Mouse (Mus musculus): ENCODE results near the gene Tmem25. TPM values are rescaled to one million over a fixed set of nuclear protein-coding genes. Genes with fewer than 3 reads are reported as not detected.

Gene Tmem25
- polyA plus RNA-seq, 1 experiment from 2014 or later = 0.80 TPM

DNA sequence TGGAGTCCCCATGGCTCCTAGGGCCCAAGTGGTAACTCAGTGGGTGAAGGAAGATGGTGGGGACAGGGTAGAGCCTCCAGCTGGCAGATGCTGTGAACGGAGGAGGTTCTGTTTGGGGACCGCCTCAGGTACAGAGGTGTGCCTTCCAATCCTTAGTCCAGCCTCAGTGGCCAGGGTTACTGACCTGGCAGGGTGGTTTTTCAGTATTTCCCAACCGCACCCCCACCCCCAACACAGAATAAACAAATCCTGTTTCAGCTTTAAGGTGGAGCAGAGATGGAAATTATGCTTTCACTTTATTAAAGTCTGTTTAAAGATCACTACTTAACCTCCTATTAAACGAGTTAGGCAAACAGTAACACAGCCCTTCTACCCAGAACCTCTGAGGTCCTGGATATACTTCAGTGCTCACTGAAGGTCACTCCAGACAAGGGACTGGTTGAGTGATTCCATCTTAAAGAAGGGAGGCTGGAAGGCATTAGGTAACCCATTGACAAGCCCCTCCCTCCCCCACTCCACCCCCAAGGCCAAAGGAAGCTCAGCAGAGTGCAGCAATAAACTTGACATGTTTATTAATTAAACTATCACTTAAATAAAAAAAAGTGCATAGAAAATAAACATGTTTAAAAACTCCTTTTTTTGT lies 3.8 kb upstream of the Tmem25 start, which contains the start of gene Ttc36:
Gene Ttc36, minus strand, starts transcription at position 265 of the 643 bp plus-strand sequence.
- H3K4me1 ChIP-seq (ENCODE audit: control insufficient read depth, insufficient read depth, low read length) = peaks cover 5% of the 10 kb centered on the region
- peaks cover 10% of the 10 kb centered on the region for H3K36me3 ChIP-seq (ENCODE audit: control insufficient read depth, insufficient read depth, low read length)
- no peaks in the 10 kb centered on the region for H3K9me3 ChIP-seq (replicated peaks; ENCODE audit: control insufficient read depth, low read length)
- H3K27me3 ChIP-seq (ENCODE audit: control insufficient read depth, insufficient read depth, low read length) = peaks cover 25% of the 10 kb centered on the region
- no peak within 1 kb of the TSS for H3K4me2 ChIP-seq
- no peak for ATAC-seq (replicated peaks; ENCODE audit: insufficient number of reproducible peaks, low FRiP score, low TSS enrichment)
- H3K9ac ChIP-seq (ENCODE audit: low read depth, low read length) = no peak within 1 kb of the TSS
- no peak within 1 kb of the TSS for H3K4me3 ChIP-seq (ENCODE audit: low read depth, low read length)
- WGBS (ENCODE audit: insufficient replicate concordance) = 63% methylated on average over 4 of the region's 4 CpGs
- H3K27ac ChIP-seq (ENCODE audit: low read depth, low read length) = no peak within 1 kb of the TSS

DNA sequence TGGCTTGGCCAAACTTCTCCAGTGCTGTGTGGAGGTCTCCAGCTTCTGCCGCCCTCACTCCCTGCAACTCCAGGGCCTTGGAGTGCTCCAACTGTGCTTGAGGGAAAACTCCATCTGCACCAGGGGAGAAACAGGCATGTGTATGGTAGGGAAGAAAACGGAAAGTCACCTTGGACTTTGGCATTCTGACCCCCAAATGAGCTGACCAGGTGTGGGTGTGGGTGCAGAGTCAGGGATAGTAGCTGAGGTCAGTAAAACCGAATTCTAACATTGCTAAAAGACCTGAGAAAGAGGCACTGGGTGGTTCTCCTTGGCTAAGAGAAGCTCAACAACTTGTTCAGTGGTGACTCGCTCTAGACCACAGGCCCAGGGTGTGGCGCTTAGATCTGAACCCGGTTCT lies 2.6 kb upstream of the Tmem25 start:
- no peak overlapping the region for H3K4me2 ChIP-seq
- peaks cover 8% of the 10 kb centered on the region for H3K36me3 ChIP-seq (ENCODE audit: control insufficient read depth, insufficient read depth, low read length)
- ATAC-seq (replicated peaks; ENCODE audit: insufficient number of reproducible peaks, low FRiP score, low TSS enrichment) = no peak
- no peak overlapping the region for H3K9ac ChIP-seq (ENCODE audit: low read depth, low read length)
- no peaks in the 10 kb centered on the region for H3K9me3 ChIP-seq (replicated peaks; ENCODE audit: control insufficient read depth, low read length)
- H3K4me1 ChIP-seq (ENCODE audit: control insufficient read depth, insufficient read depth, low read length) = peaks cover 5% of the 10 kb centered on the region
- no peak overlapping the region for H3K4me3 ChIP-seq (ENCODE audit: low read depth, low read length)
- WGBS (ENCODE audit: insufficient replicate concordance) = 76% methylated on average over 6 of the region's 6 CpGs
- peaks cover 32% of the 10 kb centered on the region for H3K27me3 ChIP-seq (ENCODE audit: control insufficient read depth, insufficient read depth, low read length)
- no peak overlapping the region for H3K27ac ChIP-seq (ENCODE audit: low read depth, low read length)

DNA sequence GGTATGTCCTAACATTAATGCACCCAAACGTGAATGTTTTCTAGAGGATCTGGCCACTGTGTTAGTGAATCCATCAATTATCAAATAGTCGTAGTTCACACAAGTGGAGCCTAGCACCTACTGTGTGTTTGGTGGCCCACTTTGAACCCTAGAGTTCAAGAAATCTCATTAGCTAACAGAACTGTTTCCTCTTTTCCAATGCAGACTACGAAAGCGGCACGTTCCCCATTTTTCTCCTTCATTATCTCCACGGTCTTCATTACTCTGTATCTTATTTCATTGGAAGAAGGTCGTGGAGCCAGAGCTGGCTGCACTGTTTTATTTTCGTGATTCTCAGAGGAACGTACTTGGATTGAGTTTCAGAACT lies 834 bp upstream of the Tmem25 start:
- Histone ChIP-seq H3K27ac (ENCODE audit: low read depth, low read length) (no peak overlapping the region), H3K9ac (ENCODE audit: low read depth, low read length) (peak overlapping the region; percentile 69; the same call in 1 of the 2 replicates)
- WGBS (ENCODE audit: insufficient replicate concordance) = 44% methylated on average over 9 of the region's 9 CpGs

DNA sequence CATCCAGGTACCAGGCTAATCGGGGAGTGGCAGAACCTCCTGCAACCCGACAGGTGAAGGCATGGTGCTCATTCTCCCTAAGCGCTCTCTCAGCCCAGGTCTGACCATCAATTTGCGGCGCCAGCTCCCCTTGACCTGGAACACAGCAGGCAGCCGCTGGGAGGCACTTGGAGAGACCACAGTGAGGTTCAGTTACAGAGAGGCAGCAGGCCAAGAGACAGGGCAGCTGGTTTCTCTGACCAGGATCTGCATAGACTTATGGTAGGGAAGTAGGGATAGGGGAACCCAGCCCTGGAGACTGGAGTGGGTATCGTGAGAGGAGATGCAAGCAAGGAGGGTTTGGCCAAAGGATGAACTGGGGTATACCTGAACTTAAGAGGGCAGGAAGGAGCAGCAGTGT lies 809 bp downstream of the Tmem25 start:
- no peak for ATAC-seq (replicated peaks; ENCODE audit: insufficient number of reproducible peaks, low FRiP score, low TSS enrichment)
- Histone ChIP-seq H3K4me2 (no peak overlapping the region; the same call in 1 of the 2 replicates), H3K4me1 (ENCODE audit: control insufficient read depth, insufficient read depth, low read length) (peaks cover 5% of the 10 kb centered on the region), H3K27me3 (ENCODE audit: control insufficient read depth, insufficient read depth, low read length) (peaks cover 32% of the 10 kb centered on the region), H3K9me3 (replicated peaks; ENCODE audit: control insufficient read depth, low read length) (no peaks in the 10 kb centered on the region), H3K9ac (ENCODE audit: low read depth, low read length) (no peak overlapping the region), H3K4me3 (ENCODE audit: low read depth, low read length) (no peak overlapping the region; the same call in 1 of the 2 replicates), H3K27ac (ENCODE audit: low read depth, low read length) (no peak overlapping the region), H3K36me3 (ENCODE audit: control insufficient read depth, insufficient read depth, low read length) (no peaks in the 10 kb centered on the region)
- WGBS (ENCODE audit: insufficient replicate concordance) = 32% methylated on average over 7 of the region's 7 CpGs

More for the DNA sequence above, 834 bp upstream of the Tmem25 start:
- Histone ChIP-seq H3K4me2 (peak overlapping the region; percentile 98), H3K36me3 (ENCODE audit: control insufficient read depth, insufficient read depth, low read length) (no peaks in the 10 kb centered on the region), H3K27me3 (ENCODE audit: control insufficient read depth, insufficient read depth, low read length) (peaks cover 32% of the 10 kb centered on the region), H3K4me1 (ENCODE audit: control insufficient read depth, insufficient read depth, low read length) (peaks cover 5% of the 10 kb centered on the region), H3K4me3 (ENCODE audit: low read depth, low read length) (peak overlapping the region; percentile 64), H3K9me3 (replicated peaks; ENCODE audit: control insufficient read depth, low read length) (no peaks in the 10 kb centered on the region)
- ATAC-seq (replicated peaks; ENCODE audit: insufficient number of reproducible peaks, low FRiP score, low TSS enrichment) = no peak

DNA sequence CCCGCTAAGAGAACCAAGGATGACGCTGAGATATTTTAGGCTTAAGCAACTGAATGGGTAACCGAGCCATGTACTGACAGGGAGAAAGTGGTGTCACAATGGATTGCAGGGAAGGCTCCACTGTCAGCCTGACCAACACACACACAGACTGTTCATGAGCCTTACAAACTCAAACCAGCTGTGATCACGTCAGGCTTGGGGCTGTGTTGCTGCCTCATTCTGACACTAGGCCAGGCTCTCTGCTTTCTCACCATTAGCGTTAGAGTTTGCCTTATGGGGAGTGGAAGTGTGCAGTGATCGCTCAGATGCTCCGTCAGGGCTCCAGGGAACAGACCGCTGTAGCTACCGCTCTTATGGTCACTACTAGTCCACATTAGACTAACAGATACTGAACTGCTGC lies 6.3 kb downstream of the Tmem25 start:
- 73% methylated on average over 9 of the region's 9 CpGs for WGBS (ENCODE audit: insufficient replicate concordance)

DNA sequence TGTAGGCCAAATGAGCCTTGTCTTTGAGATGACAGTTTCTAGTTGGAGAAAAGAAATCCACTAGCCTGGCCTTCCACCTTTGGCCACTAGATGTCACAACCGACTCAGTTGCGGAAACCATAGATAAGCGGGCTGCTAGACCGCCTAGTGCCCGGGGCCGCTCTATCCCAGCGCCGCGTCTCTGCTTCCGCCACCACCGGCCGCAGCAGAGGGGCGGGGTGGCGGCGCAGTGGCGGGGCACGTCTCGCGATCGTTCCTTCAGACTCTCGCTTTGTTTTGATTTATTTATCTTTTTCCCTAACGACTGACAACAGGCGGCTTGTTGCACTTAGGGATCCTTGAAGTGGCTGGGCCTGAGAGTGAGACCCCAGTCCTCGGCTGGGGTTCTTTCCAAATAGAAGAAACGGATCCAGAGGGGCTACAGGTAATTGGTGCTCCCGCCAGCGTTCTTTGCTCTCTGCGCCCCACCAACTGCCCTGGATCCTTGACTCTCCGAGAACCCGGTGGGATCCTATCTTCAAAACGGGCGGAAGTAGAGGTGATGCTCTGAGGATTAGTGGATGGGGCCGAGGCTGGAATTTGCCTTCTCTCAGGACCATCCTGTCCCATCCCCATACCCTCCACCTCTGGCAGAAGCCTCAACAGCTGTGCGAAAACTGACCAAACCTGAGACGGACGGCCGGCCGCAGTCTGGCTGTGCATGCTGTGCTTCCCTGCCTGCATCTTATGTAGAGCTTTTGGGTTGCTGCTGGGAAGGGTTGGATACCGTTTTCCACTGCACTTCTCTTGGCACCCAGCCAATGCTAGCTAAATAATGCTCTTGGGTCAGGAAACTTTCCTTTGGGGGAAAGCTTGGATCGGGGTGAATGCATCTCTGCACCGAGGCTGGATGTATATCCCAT lies 26.1 kb downstream of the Tmem25 start:
- no peaks in the 10 kb centered on the region for H3K9me3 ChIP-seq (replicated peaks; ENCODE audit: control insufficient read depth, low read length)
- no peaks in the 10 kb centered on the region for H3K27me3 ChIP-seq (ENCODE audit: control insufficient read depth, insufficient read depth, low read length)
- H3K36me3 ChIP-seq (ENCODE audit: control insufficient read depth, insufficient read depth, low read length) = no peaks in the 10 kb centered on the region; the same call in 1 of the 2 replicates
- H3K9ac ChIP-seq (ENCODE audit: low read depth, low read length) = peak overlapping the region; percentile 88
- H3K4me3 ChIP-seq (ENCODE audit: low read depth, low read length) = peak overlapping the region; percentile 67
- peak overlapping the region; percentile 75 for H3K27ac ChIP-seq (ENCODE audit: low read depth, low read length)
- under 1% methylated on average over 41 of the region's 41 CpGs for WGBS (ENCODE audit: insufficient replicate concordance)
- peak overlapping the region; percentile 91 for H3K4me2 ChIP-seq
- peaks cover 7% of the 10 kb centered on the region; the same call in 1 of the 2 replicates for H3K4me1 ChIP-seq (ENCODE audit: control insufficient read depth, insufficient read depth, low read length)
- peak; percentile 97 for ATAC-seq (replicated peaks; ENCODE audit: insufficient number of reproducible peaks, low FRiP score, low TSS enrichment)

More for the DNA sequence above, 6.3 kb downstream of the Tmem25 start:
- Histone ChIP-seq H3K27me3 (ENCODE audit: control insufficient read depth, insufficient read depth, low read length) (peaks cover 6% of the 10 kb centered on the region), H3K27ac (ENCODE audit: low read depth, low read length) (no peak overlapping the region), H3K9me3 (replicated peaks; ENCODE audit: control insufficient read depth, low read length) (no peaks in the 10 kb centered on the region), H3K36me3 (ENCODE audit: control insufficient read depth, insufficient read depth, low read length) (peaks cover 14% of the 10 kb centered on the region), H3K4me3 (ENCODE audit: low read depth, low read length) (no peak overlapping the region), H3K4me1 (ENCODE audit: control insufficient read depth, insufficient read depth, low read length) (no peaks in the 10 kb centered on the region), H3K9ac (ENCODE audit: low read depth, low read length) (no peak overlapping the region), H3K4me2 (no peak overlapping the region)
- ATAC-seq (replicated peaks; ENCODE audit: insufficient number of reproducible peaks, low FRiP score, low TSS enrichment) = no peak

DNA sequence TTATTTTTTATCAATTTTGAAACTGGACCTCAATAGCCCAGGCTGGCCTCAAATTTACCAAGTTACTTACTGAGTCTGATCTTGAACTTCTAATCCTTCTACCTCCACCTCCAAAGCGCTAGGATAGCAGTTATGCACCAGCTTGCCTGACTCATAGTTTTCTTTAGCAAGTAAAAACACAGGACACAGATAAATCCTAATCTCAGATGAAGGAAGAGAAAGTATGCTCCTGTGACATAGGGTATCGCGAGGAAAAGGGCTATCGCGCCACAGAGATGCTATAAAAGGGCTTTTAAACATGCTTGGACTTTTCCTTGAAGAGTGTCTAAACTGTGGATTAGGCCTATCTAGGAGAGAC lies 26.7 kb downstream of the Tmem25 start:
- Histone ChIP-seq H3K4me2 (no peak overlapping the region), H3K36me3 (ENCODE audit: control insufficient read depth, insufficient read depth, low read length) (no peaks in the 10 kb centered on the region; the same call in 1 of the 2 replicates), H3K9me3 (replicated peaks; ENCODE audit: control insufficient read depth, low read length) (no peaks in the 10 kb centered on the region), H3K27me3 (ENCODE audit: control insufficient read depth, insufficient read depth, low read length) (no peaks in the 10 kb centered on the region), H3K27ac (ENCODE audit: low read depth, low read length) (no peak overlapping the region), H3K4me1 (ENCODE audit: control insufficient read depth, insufficient read depth, low read length) (peaks cover 7% of the 10 kb centered on the region; the same call in 1 of the 2 replicates), H3K4me3 (ENCODE audit: low read depth, low read length) (no peak overlapping the region), H3K9ac (ENCODE audit: low read depth, low read length) (no peak overlapping the region)
- no peak for ATAC-seq (replicated peaks; ENCODE audit: insufficient number of reproducible peaks, low FRiP score, low TSS enrichment)
- 17% methylated on average over 5 of the region's 5 CpGs for WGBS (ENCODE audit: insufficient replicate concordance)

DNA sequence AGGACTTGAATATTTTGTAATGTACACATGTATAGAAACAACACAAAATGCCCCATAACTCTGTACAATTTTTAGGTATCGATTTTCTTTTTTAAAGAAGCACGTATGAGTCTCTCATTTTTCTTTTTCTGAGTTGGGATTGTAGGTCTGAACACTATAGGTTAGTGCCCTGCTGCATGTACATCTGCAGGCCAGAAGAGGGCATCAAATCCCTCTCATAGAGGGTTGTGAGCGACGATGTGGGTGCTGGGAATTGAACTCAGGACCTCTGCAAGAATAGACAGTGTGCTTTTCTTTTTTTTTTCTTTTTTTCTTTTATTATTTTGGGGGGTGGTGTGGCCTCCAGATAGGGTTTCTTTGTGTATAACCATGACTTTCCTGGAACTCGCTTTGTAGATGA lies 27.7 kb downstream of the Tmem25 start:
- Histone ChIP-seq H3K4me1 (ENCODE audit: control insufficient read depth, insufficient read depth, low read length) (peaks cover 7% of the 10 kb centered on the region; the same call in 1 of the 2 replicates), H3K27ac (ENCODE audit: low read depth, low read length) (no peak overlapping the region), H3K9me3 (replicated peaks; ENCODE audit: control insufficient read depth, low read length) (no peaks in the 10 kb centered on the region), H3K4me2 (no peak overlapping the region), H3K36me3 (ENCODE audit: control insufficient read depth, insufficient read depth, low read length) (no peaks in the 10 kb centered on the region; the same call in 1 of the 2 replicates), H3K27me3 (ENCODE audit: control insufficient read depth, insufficient read depth, low read length) (no peaks in the 10 kb centered on the region), H3K4me3 (ENCODE audit: low read depth, low read length) (no peak overlapping the region), H3K9ac (ENCODE audit: low read depth, low read length) (no peak overlapping the region)
- WGBS (ENCODE audit: insufficient replicate concordance) = 90% methylated on average over 5 of the region's 5 CpGs
- no peak for ATAC-seq (replicated peaks; ENCODE audit: insufficient number of reproducible peaks, low FRiP score, low TSS enrichment)
